Mouse (Mus musculus) megakaryocyte, embryonic 14.5 days (primary cell): ENCODE measurements around the gene Espl1.

Source experiments
- FLI1 ChIP-seq: IDR thresholded peaks from 2 replicates; pipeline ENCODE4 v1.6.1; 2012; ENCODE audit warnings: low read length, inconsistent platforms, mixed read lengths
- GATA1 ChIP-seq: IDR thresholded peaks from 3 replicates; pipeline ENCODE4 v1.6.1; 2012; ENCODE audit warnings: mixed read lengths, low read length, inconsistent platforms, borderline replicate concordance

DNA sequence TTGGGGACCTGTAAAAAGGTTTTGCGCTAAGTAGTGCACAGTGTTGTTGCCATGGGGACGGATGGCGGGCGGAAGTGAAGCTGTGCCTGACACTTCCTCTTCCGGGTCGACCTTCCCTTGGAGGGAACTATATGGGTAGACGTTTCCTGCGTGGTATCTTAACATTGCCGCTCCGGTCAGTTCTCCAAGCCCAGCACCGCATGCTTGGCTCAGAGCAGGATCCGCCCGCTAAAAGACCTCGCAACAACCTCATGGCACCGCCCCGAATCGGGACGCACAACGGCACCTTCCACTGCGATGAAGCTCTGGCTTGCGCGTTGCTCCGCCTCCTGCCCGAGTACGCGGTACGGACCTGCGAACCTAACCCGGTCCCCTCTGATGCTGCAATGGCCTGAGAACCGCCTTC lies 35.5 kb downstream of the Espl1 start, which contains the start of gene Myg1:
- no peak for TF ChIP-seq FLI1
- TF ChIP-seq GATA1: no peak
